Mouse (Mus musculus) forebrain, embryonic 12.5 days (tissue): ENCODE measurements at regions not wholly inside any gene's neighbourhood (a gene's known extent, or its start where the extent isn't known, plus 50 kb on each side); places are given as distances from the start of the nearest gene placed in this dataset.
A peak's percentile ranks its signal among the peaks of the same experiment; 100 is the strongest.

Source experiments
- ATAC-seq: fragments of 200-750 bp; cut with Nextera tagmentation; 2 replicates; pipeline ENCODE4 v1.8.0; 2017; ENCODE audit warnings: moderate TSS enrichment; ENCODE audit not compliant: low FRiP score
- H3K27ac ChIP-seq: fragments of 300-500 bp; sonication (generic); 2 replicates; pipeline ENCODE4 v1.5.1; 2016; ENCODE audit warnings: mild to moderate bottlenecking
- H3K27me3 ChIP-seq: fragments of 300-500 bp; sonication (generic); 2 replicates; pipeline ENCODE4 v1.6.1; 2016; ENCODE audit warnings: mild to moderate bottlenecking
- H3K36me3 ChIP-seq: fragments of 300-500 bp; sonication (generic); replicated peaks from 2 replicates; pipeline ENCODE4 v1.6.1; 2016; ENCODE audit warnings: mild to moderate bottlenecking
- H3K4me1 ChIP-seq: fragments of 300-500 bp; sonication (generic); 2 replicates; pipeline ENCODE4 v1.6.1; 2016
- H3K4me2 ChIP-seq: fragments of 300-500 bp; sonication (generic); 2 replicates; pipeline ENCODE4 v1.6.1; 2016; ENCODE audit warnings: mild to moderate bottlenecking, moderate library complexity
- H3K4me3 ChIP-seq: fragments of 300-500 bp; sonication (generic); replicated peaks from 2 replicates; pipeline ENCODE4 v1.5.1; 2016; ENCODE audit warnings: mild to moderate bottlenecking
- H3K9ac ChIP-seq: fragments of 300-500 bp; sonication (generic); 2 replicates; pipeline ENCODE4 v1.6.1; 2016; ENCODE audit warnings: mild to moderate bottlenecking
- H3K9me3 ChIP-seq: fragments of 300-500 bp; sonication (generic); 2 replicates; pipeline ENCODE4 v1.6.1; 2016
- WGBS: fragments of 180-500 bp; shearing (Covaris S2); methylation state at CpG from one replicate; pipeline ENCODE4 v1.1.7; 2016; 5-methylcytosine and 5-hydroxymethylcytosine counted together

- no peak overlapping the region for H3K4me3 ChIP-seq
- no peaks in the 10 kb centered on the region for H3K9me3 ChIP-seq
- H3K27me3 ChIP-seq: no peaks in the 10 kb centered on the region
- H3K9ac ChIP-seq: no peak overlapping the region
- peak overlapping the region; percentile 29; the same call in 1 of the 2 replicates for H3K4me2 ChIP-seq
- WGBS: 27% methylated on average over 9 of the region's 9 CpGs
- peak; percentile 76; the same call in 1 of the 2 replicates for ATAC-seq
- H3K27ac ChIP-seq: no peak overlapping the region
- H3K4me1 ChIP-seq: peaks cover 9% of the 10 kb centered on the region
- H3K36me3 ChIP-seq: no peaks in the 10 kb centered on the region
Measured at GRCm38 (mm10) chr5:54264867-54265434, 266.7 kb downstream of the Stim2 start.

- no peak overlapping the region for H3K4me2 ChIP-seq
- ATAC-seq: no peak
- no peak overlapping the region for H3K4me3 ChIP-seq
- H3K9me3 ChIP-seq: no peaks in the 10 kb centered on the region
- 66% methylated on average over 10 of the region's 10 CpGs for WGBS
- H3K27ac ChIP-seq: no peak overlapping the region
- no peaks in the 10 kb centered on the region for H3K27me3 ChIP-seq
- no peak overlapping the region for H3K9ac ChIP-seq
- H3K36me3 ChIP-seq: no peaks in the 10 kb centered on the region
- peaks cover 9% of the 10 kb centered on the region for H3K4me1 ChIP-seq
Measured at GRCm38 (mm10) chr5:54267905-54268590, 269.7 kb downstream of the Stim2 start.

DNA sequence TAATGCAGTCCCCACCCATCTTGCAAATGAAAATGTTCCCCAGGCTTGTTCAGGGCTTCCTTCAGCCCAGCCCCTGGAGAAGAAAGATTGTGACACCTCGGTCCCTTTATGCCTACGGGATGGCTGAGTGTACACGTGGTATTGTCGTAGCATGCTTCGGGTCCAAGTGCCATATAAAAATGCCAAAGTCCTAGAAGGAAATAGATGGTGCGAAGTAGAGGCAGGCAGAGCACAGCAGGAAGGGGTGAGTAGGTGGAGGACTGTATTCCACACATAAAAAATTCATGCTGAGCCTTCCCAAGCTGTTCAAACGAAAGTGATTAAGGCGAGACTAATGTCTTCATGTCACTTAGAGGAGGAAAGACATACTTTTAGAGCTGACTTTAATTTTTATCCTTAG, 281.1 kb downstream of the Stim2 start:
- H3K4me3 ChIP-seq: no peak overlapping the region
- ATAC-seq: no peak
- H3K36me3 ChIP-seq: no peaks in the 10 kb centered on the region
- no peak overlapping the region for H3K4me2 ChIP-seq
- H3K9ac ChIP-seq: no peak overlapping the region
- no peaks in the 10 kb centered on the region for H3K4me1 ChIP-seq
- no peaks in the 10 kb centered on the region for H3K9me3 ChIP-seq
- WGBS: 78% methylated on average over 8 of the region's 8 CpGs
- H3K27ac ChIP-seq: no peak overlapping the region
- no peaks in the 10 kb centered on the region for H3K27me3 ChIP-seq

DNA sequence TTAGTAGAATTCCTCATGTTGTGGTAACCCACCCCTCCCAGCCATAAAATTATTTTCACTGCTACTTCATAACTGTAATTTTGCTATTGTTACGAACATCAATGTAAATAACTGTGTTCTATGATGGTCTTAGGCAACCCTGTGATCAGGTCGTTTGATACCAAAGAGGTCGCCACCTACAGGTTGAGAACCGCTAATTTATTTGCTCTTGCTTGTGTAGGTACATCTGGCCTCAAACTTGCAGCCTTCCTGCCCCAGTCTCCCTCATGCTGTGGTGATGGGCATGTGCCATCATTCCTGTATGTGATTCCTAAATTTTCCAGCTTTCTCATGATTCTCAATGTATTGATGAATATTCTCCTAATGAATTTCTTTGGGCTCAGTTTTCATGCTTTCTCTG, 282.4 kb downstream of the Stim2 start:
- 42% methylated on average over 4 of the region's 4 CpGs for whole genome bisulfite sequencing
- Histone ChIP-seq H3K36me3 (no peaks in the 10 kb centered on the region), H3K27me3 (no peaks in the 10 kb centered on the region), H3K4me3 (no peak overlapping the region), H3K9ac (no peak overlapping the region), H3K27ac (no peak overlapping the region), H3K4me2 (no peak overlapping the region), H3K4me1 (no peaks in the 10 kb centered on the region), H3K9me3 (no peaks in the 10 kb centered on the region)
- no peak; the same call in 1 of the 2 replicates for ATAC-seq

DNA sequence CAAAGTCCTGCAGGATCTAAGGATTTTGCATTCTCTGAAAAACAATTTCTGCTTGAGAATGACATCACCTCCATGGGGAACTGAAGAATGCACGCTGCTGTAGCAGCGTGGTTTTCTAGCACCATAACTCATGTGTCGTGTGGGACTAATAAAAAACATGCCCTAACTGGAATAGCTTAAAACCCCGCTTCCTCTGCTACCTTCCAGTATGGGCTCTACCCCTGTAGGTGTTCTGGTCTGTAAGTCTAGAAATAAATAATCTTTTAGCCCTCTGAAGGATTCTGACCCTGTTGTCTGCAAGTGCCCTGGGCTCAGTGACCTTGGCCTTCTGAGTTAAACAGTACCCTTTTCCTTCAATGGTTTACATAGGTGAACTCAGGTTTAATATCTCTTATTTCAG, 282.8 kb downstream of the Stim2 start:
- Histone ChIP-seq H3K27ac (no peak overlapping the region), H3K4me3 (no peak overlapping the region), H3K9ac (no peak overlapping the region), H3K27me3 (no peaks in the 10 kb centered on the region), H3K9me3 (no peaks in the 10 kb centered on the region), H3K36me3 (no peaks in the 10 kb centered on the region), H3K4me1 (no peaks in the 10 kb centered on the region), H3K4me2 (no peak overlapping the region)
- ATAC-seq: no peak
- 75% methylated on average over 4 of the region's 4 CpGs for WGBS

- Histone ChIP-seq H3K4me2 (no peak overlapping the region), H3K27me3 (no peaks in the 10 kb centered on the region), H3K4me3 (no peak overlapping the region), H3K27ac (no peak overlapping the region), H3K9me3 (no peaks in the 10 kb centered on the region), H3K9ac (no peak overlapping the region), H3K36me3 (no peaks in the 10 kb centered on the region), H3K4me1 (no peaks in the 10 kb centered on the region)
- ATAC-seq: no peak
- WGBS: 84% methylated on average over 12 of the region's 12 CpGs
Measured at GRCm38 (mm10) chr5:54290372-54291080, 292.2 kb downstream of the Stim2 start.

DNA sequence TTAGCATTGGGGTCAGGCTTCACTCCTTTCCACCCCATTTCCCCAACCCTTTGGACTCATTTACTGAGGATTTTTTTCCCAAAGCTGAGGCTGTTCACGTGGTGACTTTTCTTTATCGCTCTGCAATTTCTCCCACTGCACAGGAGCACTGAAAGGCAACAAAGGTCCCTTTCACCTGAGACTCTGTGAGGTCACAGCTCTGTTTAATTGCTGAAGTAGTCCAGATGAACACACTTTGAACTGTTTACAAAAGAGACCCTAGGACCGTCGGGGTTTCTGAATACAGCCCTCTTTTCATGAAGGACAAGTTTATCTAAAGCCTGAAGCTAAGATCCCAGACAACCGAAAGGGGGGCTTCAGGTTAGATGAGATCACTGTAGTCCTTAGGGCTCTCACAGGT, 293.6 kb downstream of the Stim2 start:
- Histone ChIP-seq H3K4me3 (no peak overlapping the region), H3K27ac (no peak overlapping the region), H3K4me2 (no peak overlapping the region), H3K36me3 (no peaks in the 10 kb centered on the region), H3K27me3 (no peaks in the 10 kb centered on the region), H3K9ac (no peak overlapping the region), H3K4me1 (no peaks in the 10 kb centered on the region), H3K9me3 (no peaks in the 10 kb centered on the region)
- no peak for ATAC-seq
- WGBS: 19% methylated on average over 5 of the region's 5 CpGs

GRCm38 (mm10) chr5:54313660-54314279, 315.5 kb downstream of the Stim2 start:
- no peak overlapping the region for H3K9ac ChIP-seq
- H3K4me1 ChIP-seq: no peaks in the 10 kb centered on the region
- no peak overlapping the region for H3K4me2 ChIP-seq
- no peaks in the 10 kb centered on the region for H3K36me3 ChIP-seq
- no peak overlapping the region for H3K4me3 ChIP-seq
- no peak for ATAC-seq
- H3K9me3 ChIP-seq: no peaks in the 10 kb centered on the region
- no peaks in the 10 kb centered on the region for H3K27me3 ChIP-seq
- WGBS: 80% methylated on average over 8 of the region's 8 CpGs
- no peak overlapping the region for H3K27ac ChIP-seq

DNA sequence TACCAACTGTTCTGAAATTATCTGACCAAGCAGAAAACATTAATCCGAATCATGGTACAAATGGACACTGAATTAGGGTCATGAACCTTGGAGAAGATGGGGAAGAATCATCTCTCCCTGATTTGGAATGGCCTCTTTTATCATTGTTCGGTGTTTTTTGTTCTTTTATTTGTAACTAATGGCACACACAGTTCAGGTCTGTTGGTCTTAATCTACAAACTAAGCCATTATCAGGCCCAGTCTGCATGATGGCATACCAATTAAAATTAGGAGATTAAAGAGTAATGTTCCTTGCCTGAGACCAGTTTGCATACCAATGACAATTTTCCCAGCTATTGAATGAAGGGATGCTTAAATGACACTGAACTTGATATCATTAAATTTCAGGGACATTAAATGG, 332.1 kb downstream of the Stim2 start:
- Histone ChIP-seq H3K4me3 (no peak overlapping the region), H3K27me3 (no peaks in the 10 kb centered on the region), H3K9me3 (no peaks in the 10 kb centered on the region), H3K27ac (no peak overlapping the region), H3K4me2 (no peak overlapping the region), H3K36me3 (no peaks in the 10 kb centered on the region), H3K4me1 (no peaks in the 10 kb centered on the region), H3K9ac (no peak overlapping the region)
- peak; percentile 53; the same call in 1 of the 2 replicates for ATAC-seq
- 70% methylated on average over 2 of the region's 2 CpGs for WGBS

- no peak overlapping the region for H3K4me2 ChIP-seq
- H3K36me3 ChIP-seq: no peaks in the 10 kb centered on the region
- no peaks in the 10 kb centered on the region for H3K9me3 ChIP-seq
- 84% methylated on average over 6 of the region's 6 CpGs for WGBS
- no peak overlapping the region for H3K4me3 ChIP-seq
- no peak overlapping the region for H3K9ac ChIP-seq
- ATAC-seq: no peak
- H3K27ac ChIP-seq: no peak overlapping the region
- H3K27me3 ChIP-seq: no peaks in the 10 kb centered on the region
- H3K4me1 ChIP-seq: no peaks in the 10 kb centered on the region
Measured at GRCm38 (mm10) chr5:54342976-54343375, 344.7 kb downstream of the Stim2 start.

- H3K27ac ChIP-seq: no peak overlapping the region
Measured at GRCm38 (mm10) chr5:54343432-54343831, 345.1 kb downstream of the Stim2 start.

DNA sequence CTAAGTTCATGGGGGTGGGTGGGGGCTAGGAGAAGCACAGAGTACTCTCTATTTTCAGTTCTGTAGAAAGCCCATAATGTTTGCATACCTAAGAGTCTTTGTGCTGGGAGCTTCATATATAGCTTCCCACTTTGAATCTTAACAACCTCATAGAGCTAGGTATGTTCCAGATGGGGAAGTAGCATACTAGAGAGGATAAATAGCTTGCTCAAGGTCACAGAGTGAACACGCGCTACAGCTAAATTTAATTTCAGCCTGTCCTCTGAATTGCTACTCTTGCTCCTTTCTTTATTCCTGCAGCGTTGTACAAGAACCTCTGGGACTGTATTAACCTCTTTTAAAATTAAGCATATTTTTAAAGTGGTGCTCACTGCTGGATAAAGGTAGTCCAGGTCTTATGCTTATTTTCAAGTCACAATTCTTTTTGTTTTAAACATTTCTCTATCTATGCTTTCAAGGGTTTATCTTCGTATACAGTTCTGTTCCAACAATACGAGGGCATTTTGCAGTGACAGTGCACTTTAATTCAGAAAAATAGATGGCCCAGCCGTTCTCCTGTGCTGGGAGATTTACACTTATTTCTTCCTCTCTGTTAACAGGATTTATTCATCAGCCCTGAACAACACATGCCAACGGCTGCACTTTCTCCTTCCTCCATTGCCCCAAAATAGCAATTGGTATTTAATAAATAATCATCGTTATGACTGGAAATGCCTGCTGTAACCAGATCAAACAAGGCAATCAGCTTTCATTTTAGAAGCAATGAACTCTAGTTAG, 350.7 kb downstream of the Stim2 start:
- no peaks in the 10 kb centered on the region for H3K9me3 ChIP-seq
- no peaks in the 10 kb centered on the region for H3K27me3 ChIP-seq
- no peak overlapping the region for H3K9ac ChIP-seq
- no peak overlapping the region for H3K4me3 ChIP-seq
- 83% methylated on average over 8 of the region's 8 CpGs for whole genome bisulfite sequencing
- H3K36me3 ChIP-seq: no peaks in the 10 kb centered on the region
- H3K4me1 ChIP-seq: no peaks in the 10 kb centered on the region
- H3K4me2 ChIP-seq: no peak overlapping the region
- no peak overlapping the region for H3K27ac ChIP-seq
- ATAC-seq: no peak

More at GRCm38 (mm10) chr5:54343432-54343831, 345.1 kb downstream of the Stim2 start:
- 92% methylated on average over 3 of the region's 3 CpGs for WGBS
- no peaks in the 10 kb centered on the region for H3K4me1 ChIP-seq
- no peak overlapping the region for H3K4me2 ChIP-seq
- H3K36me3 ChIP-seq: no peaks in the 10 kb centered on the region
- H3K27me3 ChIP-seq: no peaks in the 10 kb centered on the region
- H3K9me3 ChIP-seq: no peaks in the 10 kb centered on the region
- H3K9ac ChIP-seq: no peak overlapping the region
- no peak for ATAC-seq
- no peak overlapping the region for H3K4me3 ChIP-seq
